Mouse (Mus musculus) large intestine, adult 2 months (tissue): Measurements from ENCODE around the gene Sept5. TPM values are rescaled to one million over a fixed set of nuclear protein-coding genes. Genes with fewer than 3 reads are reported as not detected.

ENCODE experiments used
- DNase-seq: peaks from one replicate; pipeline ENCODE4 v3.0.0-alpha.2; 2012; ENCODE audit warnings: low read depth, low spot score
- whole genome bisulfite sequencing: fragments of 180-500 bp; shearing (Covaris S2); methylation state at CpG from one replicate; pipeline ENCODE4 v1.1.7; 2018; 5-methylcytosine and 5-hydroxymethylcytosine counted together
- polyA plus RNA-seq: library from polyadenylated mRNA; depleted of rRNA; stranded (reverse); fragments of >200 nt; gene quantifications from 2 replicates; pipeline ENCODE4 v1.2.3, GENCODE M21; 2012; rRNA removed

Sept5 gene
- polyA plus RNA-seq: 373 and 445 TPM in 2 replicates

GRCm38 (mm10) chr16:18629390-18630231 is at the start of gene Sept5:
TSS of gene Sept5 (minus strand) at chr16:18629954.
- under 1% methylated on average over 78 of the region's 93 CpGs for WGBS
- no peak for DNase-seq

GRCm38 (mm10) chr16:18679112-18679511 is 49.4 kb upstream of the Sept5 start:
- 61% methylated on average over 5 of the region's 5 CpGs for WGBS
- DNase-seq: no peak

- DNase-seq: peak; percentile 72
- 35% methylated on average over 17 of the region's 17 CpGs for WGBS
Observed at GRCm38 (mm10) chr16:18677746-18678679, 48.3 kb upstream of the Sept5 start.

DNA sequence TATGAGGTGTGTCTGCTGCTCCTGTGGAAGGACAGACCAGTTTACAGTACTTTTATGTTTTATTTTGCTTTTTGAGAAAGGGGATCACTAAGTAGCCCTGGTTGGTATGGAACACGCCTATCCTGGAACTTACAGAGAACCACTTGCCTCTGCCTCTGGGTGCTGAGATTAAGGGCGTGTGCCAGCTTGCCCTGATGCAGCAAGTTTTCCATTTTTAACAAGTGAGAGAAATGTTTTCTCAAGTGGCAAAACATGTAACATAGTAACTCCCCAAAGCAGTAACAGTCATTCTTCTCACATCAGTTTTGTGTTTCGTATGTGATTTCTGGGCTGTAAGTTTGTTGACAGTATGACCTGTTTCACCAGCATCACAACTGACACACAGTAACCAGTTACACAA is 43.3 kb upstream of the Sept5 start:
- no peak for DNase-seq
- WGBS: 58% methylated on average over 3 of the region's 3 CpGs

DNA sequence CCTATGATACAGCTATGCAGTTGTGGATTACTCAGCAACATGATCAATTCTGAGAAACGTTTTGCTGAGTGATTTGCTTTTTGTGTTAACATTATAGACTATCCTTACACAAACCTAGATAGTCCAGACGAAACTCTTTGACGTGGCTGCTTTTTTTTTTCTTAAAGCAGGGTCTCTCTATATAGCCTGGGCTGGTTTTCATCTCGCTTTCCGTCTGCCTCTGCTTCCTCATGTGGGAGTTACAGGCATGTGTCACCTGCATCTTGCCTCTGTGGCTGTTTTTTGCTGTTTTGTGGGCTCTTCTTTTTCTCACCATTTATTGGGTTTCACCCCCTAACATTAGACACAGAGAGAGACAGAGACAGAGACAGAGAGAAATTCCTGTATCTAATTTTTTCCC is 42.3 kb upstream of the Sept5 start:
- no peak for DNase-seq
- 63% methylated on average over 5 of the region's 5 CpGs for WGBS

GRCm38 (mm10) chr16:18669914-18670313 is 40.2 kb upstream of the Sept5 start:
- WGBS: 66% methylated on average over 6 of the region's 6 CpGs
- no peak for DNase-seq

DNA sequence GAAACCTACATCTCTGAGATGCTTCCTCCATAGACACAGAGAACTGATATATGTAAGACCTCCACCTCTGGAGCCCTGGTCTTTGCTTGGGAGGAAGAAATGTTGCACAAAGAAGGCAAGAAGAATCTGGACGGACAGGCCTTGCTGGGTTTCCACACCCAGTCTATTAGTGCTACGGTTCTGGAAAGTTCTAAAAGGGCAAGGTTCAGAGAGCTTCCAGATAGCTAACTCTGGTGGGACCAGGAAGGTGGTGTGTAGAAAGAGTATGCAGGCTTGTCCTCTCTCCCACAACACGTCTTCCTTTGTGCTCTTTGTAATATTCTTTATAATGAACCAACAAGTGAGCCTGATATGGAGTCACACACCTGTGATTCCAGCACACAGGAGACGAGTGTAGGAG is 28.8 kb upstream of the Sept5 start:
- WGBS: 41% methylated on average over 4 of the region's 4 CpGs
- no peak for DNase-seq

- no peak for DNase-seq
- 32% methylated on average over 5 of the region's 5 CpGs for WGBS
Observed at GRCm38 (mm10) chr16:18655372-18656098, 25.8 kb upstream of the Sept5 start.

DNA sequence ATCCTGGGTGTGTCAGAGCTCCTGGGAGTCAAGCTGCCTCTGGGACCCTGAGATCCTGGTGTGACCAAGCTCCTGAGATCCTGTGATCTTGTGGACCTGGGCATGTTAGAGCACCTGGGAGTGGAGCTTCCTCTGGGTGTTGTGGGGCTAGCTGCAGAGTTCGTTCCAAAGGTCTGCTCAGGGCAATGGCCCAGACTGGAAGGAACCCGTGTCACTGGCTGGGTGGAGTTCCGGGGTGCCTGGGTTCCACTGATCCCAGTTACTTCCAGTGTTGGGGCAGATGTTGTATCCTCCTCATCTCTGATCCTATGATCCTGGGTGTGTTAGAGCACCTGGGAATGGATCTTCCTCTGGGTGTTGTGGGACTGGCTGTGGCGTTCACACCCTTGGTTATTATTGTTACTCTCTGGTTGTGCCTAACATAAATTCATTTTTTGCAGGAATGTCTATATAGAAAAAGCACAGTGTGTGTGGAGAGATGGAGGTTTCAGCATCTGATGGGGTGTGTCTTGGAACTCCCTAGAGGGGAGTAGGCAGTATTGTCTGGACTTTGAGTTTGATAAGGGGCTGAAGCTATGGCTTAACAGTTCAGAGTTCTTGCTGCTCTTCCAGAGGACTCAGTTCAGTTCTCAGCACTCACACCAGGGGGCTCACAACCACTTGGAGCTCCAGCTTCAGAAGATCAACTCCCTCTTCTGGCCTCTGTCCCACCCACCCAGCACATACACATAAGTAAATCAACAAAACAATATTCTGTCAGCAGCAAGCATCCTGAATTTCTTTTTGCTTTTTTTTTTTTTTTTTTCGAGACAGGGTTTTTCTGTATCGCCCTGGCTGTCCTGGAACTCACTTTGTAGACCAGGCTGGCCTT is 23.8 kb upstream of the Sept5 start:
- no peak for DNase-seq
- WGBS: 37% methylated on average over 6 of the region's 6 CpGs

DNA sequence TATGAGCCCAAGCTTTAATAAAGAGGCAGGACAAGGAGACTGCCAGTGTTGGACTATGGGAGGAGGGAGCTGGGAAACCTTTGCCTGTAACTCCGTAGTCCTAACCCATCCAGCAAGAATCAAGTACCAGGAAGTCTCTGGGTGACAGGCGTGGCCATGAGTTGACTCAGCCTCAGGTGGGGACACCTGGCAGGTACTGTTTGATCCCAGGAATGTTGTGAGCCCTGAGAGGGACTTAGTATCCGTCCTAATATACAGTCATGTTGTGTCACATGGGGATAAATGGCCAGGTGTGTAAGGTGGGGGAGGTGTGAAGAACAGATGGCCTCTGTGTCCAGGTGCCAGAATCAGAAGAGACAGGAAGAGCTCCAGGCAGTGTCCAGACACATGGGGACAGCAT is 19.4 kb upstream of the Sept5 start:
- WGBS: 20% methylated on average over 3 of the region's 3 CpGs
- no peak for DNase-seq

GRCm38 (mm10) chr16:18645329-18645728 is 15.6 kb upstream of the Sept5 start:
- 45% methylated on average over 6 of the region's 6 CpGs for WGBS
- DNase-seq: no peak

GRCm38 (mm10) chr16:18644485-18644884 is 14.7 kb upstream of the Sept5 start:
- 31% methylated on average over 4 of the region's 4 CpGs for WGBS
- no peak for DNase-seq

DNA sequence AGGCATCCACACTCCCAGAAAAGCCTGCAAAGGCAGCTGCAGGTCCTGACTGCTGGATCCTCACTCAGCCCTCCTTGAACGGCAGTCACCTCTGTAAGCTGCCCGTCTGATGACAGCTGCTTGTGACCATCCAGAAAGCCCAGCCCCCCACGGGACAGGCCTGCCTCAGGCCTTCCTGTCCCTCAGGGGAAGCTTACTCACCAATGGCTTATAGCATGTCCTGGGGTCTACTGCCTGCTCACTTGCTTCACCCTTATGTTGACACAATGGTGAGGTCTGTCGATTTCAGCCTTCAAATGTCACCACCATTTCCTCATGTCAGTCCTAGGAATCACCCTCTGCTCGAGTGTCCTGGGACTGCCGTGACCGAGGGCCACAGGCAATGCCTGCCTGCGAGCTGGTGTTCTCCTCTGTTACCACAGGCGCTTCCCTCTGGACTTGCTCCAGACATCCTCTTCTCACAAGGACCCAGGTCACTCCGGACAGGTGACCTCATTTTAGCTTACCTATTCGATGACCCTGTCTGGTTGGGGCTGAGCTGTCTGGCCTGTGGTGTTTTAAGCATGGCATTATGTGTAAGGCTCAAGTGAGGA is 13.7 kb upstream of the Sept5 start:
- DNase-seq: no peak
- WGBS: 86% methylated on average over 11 of the region's 11 CpGs

GRCm38 (mm10) chr16:18642897-18643296 is 13.1 kb upstream of the Sept5 start:
- WGBS: 77% methylated on average over 4 of the region's 4 CpGs
- DNase-seq: no peak

- 58% methylated on average over 7 of the region's 7 CpGs for WGBS
- DNase-seq: no peak
Observed at GRCm38 (mm10) chr16:18642291-18642690, 12.5 kb upstream of the Sept5 start.

DNA sequence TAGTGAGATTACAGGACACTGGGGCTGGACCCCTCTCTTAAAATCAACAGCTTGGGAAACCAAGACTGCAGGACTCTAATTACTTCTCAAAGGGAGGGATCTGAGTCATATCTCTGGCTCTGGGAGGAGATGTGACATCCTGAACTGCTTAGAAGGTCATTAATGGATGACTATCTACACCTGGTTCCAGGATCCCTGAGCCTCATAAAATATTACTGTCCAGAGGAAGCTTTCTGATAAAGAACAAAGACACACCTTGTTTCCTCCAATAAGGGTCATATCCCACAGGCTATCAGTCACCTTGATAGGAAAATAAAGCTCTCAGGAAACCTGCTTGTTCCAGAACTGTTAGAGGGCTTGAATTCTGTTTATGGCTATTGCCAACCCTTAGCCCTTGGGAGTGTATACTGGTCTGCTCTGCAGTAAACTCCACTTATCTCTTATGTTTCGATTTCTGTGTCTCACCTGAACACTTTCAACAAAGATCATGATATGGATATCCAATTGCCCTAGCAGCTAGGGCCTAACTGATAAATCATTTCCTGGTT is 9.7 kb upstream of the Sept5 start:
- no peak for DNase-seq
- 24% methylated on average over 1 of the region's 1 CpGs for WGBS

DNA sequence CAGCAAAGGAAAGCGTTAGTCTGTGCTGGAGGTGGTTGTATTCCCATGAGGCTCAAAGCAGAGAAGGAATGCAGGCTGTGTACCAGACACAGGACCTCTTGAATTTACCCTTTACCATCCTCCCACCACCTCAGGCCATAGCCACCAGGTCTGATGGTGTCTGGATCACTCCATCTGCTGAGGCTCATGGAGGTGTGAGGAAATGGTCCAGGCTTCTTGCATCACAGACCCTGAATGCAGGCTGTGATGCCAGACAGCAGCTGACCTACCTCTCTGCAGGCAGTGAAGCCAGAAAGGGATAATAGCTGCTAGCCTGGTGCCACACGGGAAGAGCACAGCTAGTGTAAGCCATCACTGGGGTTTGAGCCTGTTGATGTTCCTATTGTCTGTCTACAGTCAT is 8.6 kb upstream of the Sept5 start:
- DNase-seq: no peak

DNA sequence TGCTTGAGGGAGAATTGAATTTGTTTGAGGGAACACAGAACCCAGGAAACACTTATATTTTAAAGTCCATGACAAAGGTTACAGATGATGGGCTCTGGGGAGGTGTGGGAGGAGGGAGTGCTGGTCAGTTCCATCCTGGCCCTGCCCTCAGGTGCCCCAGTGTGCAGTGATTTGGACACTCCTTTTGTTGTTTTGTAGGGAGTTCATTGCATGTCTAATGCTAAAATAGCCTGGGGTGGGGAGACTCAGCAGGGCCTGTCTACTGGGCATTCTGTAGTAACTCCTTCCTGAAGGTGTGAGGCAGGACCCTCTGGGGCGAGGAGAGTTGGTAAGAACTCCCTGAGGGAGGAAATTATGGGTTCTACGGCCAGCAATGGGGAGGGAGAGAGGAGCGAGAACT is 7.0 kb upstream of the Sept5 start:
- 83% methylated on average over 3 of the region's 3 CpGs for WGBS
- DNase-seq: no peak

More for the DNA sequence above, 8.6 kb upstream of the Sept5 start:
- WGBS: 69% methylated on average over 2 of the region's 2 CpGs
